Mouse (Mus musculus) bone marrow macrophage, adult 2 months (primary cell): ENCODE results near the gene Scarb1. TPM values are rescaled to one million over a fixed set of nuclear protein-coding genes. Genes with fewer than 3 reads are reported as not detected.

Source experiments
- H3K27ac ChIP-seq: 2 replicates; pipeline ENCODE4 v1.5.1; 2012; ENCODE audit warnings: low read depth, low read length; ENCODE audit not compliant: insufficient read depth
- H3K4me1 ChIP-seq: 2 replicates; pipeline ENCODE4 v1.6.1; 2012; ENCODE audit warnings: low read length; ENCODE audit not compliant: control insufficient read depth, insufficient read depth
- H3K4me3 ChIP-seq: 2 replicates; pipeline ENCODE4 v1.5.1; 2012; ENCODE audit warnings: mild to moderate bottlenecking, low read length, moderate library complexity; ENCODE audit not compliant: insufficient read depth
- CTCF ChIP-seq: IDR thresholded peaks from 2 replicates; pipeline ENCODE4 v1.5.1; 2012; ENCODE audit warnings: low read depth, mild to moderate bottlenecking, low read length, moderate library complexity
- POLR2A ChIP-seq: IDR thresholded peaks from 2 replicates; pipeline ENCODE4 v1.6.1; 2012; ENCODE audit warnings: mild to moderate bottlenecking, low read depth, low read length, borderline replicate concordance
- polyA plus RNA-seq: library from polyadenylated mRNA; stranded (reverse); fragments of >200 nt; gene quantifications from 2 replicates; pipeline ENCODE4 v1.2.4, GENCODE M21; 2012; ENCODE audit not compliant: missing spikeins, insufficient read depth, insufficient read length

The Scarb1 gene
- polyA plus RNA-seq, 1 experiment, result 120 TPM

DNA sequence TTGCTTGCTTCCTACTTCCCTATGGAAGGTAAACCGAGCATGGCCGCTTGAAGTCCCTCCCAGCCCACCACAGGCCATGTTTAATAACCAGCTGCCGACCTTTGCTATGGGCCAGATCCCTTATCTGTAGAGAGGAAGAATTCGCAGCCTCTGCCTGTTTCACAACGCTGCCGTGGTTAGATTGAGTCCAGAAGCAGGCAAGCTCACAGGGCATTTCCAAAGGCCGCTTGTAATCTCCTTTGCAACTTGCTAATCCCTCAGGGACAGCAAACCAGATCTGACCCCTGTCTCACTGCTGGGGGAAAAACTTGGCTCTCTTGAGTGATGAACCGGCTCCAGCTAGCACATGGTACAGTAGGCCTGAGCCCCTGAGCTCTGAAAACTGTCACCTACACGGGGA lies 3.9 kb downstream of the Scarb1 start:
- Histone ChIP-seq H3K4me1 (peaks cover 56% of the 10 kb centered on the region), H3K27ac (no peak overlapping the region), H3K4me3 (no peak overlapping the region)
- no peak for TF ChIP-seq POLR2A
- no peak for TF ChIP-seq CTCF

DNA sequence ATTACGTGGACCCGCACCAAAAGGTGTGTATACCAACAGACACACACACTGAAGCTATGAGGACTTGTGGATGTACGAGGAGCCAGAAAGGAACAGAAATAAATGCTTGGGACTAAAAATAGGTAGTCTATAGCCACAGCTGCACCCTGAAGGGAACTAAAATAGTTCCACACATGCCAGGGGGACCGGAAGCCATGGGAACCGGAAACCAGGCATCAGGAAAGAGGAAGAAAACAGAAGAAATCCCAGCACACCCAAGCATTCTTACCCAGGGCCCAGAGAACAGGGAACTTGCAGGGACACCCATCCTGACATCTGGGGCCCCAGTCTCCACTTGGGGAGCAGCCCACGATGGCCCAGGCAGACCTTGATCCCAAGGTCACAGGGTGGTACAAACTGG lies 7.9 kb downstream of the Scarb1 start:
- TF ChIP-seq CTCF (no peak), POLR2A (no peak)
- peaks cover 65% of the 10 kb centered on the region for H3K4me1 ChIP-seq
- peak overlapping the region; percentile 75 for H3K27ac ChIP-seq
- peak overlapping the region; percentile 32 for H3K4me3 ChIP-seq

DNA sequence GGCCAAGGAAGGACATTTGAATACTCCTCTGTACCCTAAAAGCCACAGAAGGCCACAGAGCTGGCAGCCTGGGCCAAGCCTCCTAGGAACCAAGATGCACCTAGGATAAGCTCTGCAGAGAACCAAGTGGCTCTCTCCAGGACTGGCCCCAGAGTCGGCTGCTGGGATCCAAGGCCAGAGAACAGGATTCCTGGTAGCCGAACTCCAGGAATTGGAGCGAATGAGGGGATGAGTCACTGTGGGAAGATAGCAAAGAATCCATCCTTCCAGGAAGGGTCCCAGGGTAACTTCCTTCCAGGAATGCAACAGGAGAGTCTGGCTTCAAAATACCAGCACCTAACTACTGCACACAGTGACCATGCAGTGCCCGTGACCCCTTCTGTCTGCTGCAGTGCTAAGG lies 8.6 kb downstream of the Scarb1 start:
- H3K27ac ChIP-seq, result peak overlapping the region; percentile 67
- peaks cover 59% of the 10 kb centered on the region for H3K4me1 ChIP-seq
- peak overlapping the region; percentile 32 for H3K4me3 ChIP-seq
- TF ChIP-seq CTCF (no peak), POLR2A (no peak)

DNA sequence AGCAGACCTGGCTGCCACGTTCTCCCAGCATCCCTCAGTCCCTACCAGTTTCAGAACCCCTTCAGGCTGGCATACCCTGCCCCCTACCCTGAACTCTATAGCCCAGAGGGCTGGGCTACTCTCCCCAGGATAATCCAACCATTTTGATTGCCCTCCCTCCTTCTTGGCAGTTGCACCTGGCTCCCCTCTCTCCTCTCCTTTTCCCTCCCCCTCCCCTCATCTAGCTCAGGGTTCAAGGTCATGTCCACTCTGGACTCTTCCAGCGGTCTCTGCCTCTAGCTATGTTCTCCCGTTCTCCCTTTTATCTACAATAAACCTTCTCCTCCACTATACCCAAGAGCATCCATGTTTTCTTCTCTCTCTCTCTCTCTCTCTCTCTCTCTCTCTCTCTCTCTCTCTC lies 9.1 kb downstream of the Scarb1 start:
- TF ChIP-seq POLR2A (no peak), CTCF (no peak)
- peaks cover 53% of the 10 kb centered on the region for H3K4me1 ChIP-seq
- no peak overlapping the region for H3K27ac ChIP-seq
- H3K4me3 ChIP-seq, result no peak overlapping the region

DNA sequence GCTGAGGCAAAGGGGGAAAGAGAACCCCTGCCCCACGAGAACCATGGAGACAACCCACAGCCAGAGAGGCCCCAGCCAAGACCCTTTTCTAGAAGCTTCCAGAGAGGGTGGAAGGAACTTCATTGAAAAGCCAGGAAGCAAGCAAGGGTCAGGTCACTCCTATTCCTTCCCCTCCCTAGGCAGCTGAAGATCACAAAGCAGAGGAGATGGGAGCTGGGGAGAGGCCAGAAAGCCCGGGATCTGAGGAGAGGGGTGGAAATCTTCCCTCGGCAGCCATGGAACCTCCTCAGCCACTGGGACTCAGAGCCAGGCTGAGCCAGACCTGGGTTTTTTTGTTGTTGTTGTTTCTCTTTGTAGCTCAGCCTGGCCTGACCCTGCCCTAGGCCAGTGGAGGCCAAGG lies 9.8 kb downstream of the Scarb1 start:
- no peak overlapping the region for H3K4me3 ChIP-seq
- H3K27ac ChIP-seq, result no peak overlapping the region
- H3K4me1 ChIP-seq, result peaks cover 51% of the 10 kb centered on the region
- no peak for TF ChIP-seq CTCF
- TF ChIP-seq POLR2A, result no peak

DNA sequence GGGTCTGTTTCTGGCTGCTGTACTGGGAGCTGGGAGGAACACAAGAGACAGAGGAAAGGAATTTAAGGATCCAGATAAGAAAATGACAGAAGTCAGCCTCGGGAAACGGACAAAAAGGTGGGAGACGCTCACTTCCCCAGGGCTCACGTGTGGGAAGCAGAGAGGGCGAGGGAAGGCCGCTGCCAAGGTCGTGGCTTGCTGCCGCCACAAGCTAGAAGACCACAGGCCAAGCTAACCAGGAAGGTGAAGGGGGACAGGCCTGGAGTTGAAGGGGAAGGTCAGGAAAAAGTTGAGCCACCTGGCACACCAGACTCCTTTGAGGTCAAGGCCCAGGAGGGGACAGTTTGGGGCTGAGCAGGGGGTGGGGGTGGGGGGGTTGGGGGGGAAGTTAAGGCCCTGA lies 10.2 kb downstream of the Scarb1 start:
- H3K4me1 ChIP-seq, result peaks cover 51% of the 10 kb centered on the region
- TF ChIP-seq POLR2A (no peak), CTCF (no peak)
- no peak overlapping the region for H3K4me3 ChIP-seq
- H3K27ac ChIP-seq, result no peak overlapping the region

DNA sequence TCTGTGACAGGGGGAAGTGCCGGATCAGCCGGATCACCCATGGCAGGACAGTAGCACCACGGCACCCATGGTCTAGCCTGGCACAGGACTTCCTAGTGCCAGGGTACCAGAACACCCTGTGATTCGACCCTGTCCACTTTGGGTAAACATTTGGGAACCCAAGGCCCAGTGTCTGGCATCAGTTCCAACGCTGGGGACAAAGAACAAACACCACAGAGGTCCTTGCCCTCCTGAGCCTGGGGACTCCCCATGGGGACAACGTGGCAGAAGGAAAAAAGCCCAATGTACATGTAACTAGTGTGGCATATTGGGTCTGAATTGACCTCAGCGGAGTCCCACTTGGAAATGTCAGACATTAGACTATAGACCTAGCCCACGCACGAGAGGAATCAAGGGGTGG lies 10.7 kb downstream of the Scarb1 start:
- TF ChIP-seq CTCF (no peak), POLR2A (no peak)
- Histone ChIP-seq H3K27ac (no peak overlapping the region), H3K4me1 (peaks cover 51% of the 10 kb centered on the region), H3K4me3 (no peak overlapping the region)

DNA sequence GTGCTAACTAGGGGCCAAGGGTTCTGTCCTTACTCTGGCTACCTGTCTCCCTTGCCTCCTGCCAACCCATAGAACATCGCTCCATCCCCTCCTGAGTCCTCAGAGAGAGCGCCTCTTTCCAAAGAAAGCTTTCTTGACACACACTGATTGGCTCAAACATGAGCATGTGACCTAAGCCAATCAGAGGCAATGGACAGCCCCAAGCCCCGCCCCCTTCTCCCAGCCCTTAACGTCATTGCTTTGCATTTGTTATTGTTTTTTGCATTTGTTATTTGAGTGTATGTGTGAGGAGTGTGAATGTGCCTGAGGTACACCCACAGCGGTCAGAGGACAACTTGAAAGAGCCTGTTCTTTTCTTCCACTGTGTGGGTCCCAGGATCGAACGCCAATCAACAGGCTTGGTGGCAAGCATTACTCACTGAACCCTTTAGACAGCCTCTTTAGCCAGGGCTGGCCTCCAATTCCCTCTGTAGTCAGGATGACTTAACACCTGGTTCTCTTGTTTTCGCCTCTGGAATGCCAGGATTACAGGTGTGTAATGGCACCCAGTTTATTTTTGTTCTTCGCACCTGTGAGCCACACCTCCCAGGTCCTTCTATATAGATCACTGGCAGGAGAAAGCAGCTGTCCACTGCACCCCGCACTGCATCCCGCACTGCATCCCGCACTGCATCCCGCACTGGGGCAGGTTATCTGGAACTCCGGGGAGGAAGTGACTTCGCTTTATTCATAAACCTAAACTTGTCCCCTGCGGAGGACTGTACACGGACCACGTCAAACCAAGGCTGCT lies 13.1 kb downstream of the Scarb1 start:
- Histone ChIP-seq H3K4me1 (peaks cover 34% of the 10 kb centered on the region), H3K27ac (no peak overlapping the region), H3K4me3 (no peak overlapping the region)
- TF ChIP-seq CTCF (no peak), POLR2A (no peak)

DNA sequence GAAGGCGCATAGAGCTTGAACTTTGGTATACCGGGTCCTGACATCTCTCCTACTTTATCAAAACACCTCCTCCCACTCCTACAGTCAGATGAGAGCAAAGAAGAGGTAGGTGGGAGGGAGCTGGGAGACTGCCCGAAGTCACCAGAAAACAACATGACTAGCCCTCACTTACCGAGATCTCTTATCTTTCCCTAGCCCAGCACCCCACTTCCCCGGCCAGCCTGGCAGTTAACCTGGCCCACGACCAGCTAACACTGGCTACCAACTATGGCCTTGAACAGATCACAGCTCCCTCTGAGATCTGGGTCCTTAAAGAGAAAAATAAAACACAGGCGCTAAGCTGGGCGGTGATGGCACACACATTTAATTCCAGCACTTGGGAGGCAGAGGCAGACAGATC lies 14.5 kb downstream of the Scarb1 start:
- TF ChIP-seq POLR2A (no peak), CTCF (no peak)
- Histone ChIP-seq H3K4me3 (no peak overlapping the region), H3K4me1 (peaks cover 21% of the 10 kb centered on the region), H3K27ac (no peak overlapping the region)

DNA sequence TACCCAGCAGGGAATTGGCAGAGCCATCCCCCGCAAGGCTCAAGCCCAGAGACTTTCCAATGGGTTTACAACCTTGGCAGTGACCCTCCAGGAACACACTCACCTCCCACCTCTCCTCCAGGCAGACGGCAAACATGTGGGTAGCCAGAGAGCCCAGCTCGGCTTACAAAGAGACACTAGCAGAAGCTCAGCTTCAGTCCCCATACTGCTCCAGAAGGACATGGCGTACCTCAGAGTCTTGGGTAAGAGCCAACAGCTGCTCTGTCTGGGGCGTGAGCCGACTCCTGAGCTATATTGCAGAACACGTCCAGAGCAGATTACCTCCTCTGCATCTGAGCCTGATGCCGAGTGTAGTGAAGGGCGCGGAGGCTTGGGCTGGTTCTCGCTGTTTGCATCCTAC lies 15.0 kb downstream of the Scarb1 start:
- TF ChIP-seq CTCF (no peak), POLR2A (no peak)
- Histone ChIP-seq H3K27ac (no peak overlapping the region), H3K4me1 (peaks cover 17% of the 10 kb centered on the region), H3K4me3 (no peak overlapping the region)

DNA sequence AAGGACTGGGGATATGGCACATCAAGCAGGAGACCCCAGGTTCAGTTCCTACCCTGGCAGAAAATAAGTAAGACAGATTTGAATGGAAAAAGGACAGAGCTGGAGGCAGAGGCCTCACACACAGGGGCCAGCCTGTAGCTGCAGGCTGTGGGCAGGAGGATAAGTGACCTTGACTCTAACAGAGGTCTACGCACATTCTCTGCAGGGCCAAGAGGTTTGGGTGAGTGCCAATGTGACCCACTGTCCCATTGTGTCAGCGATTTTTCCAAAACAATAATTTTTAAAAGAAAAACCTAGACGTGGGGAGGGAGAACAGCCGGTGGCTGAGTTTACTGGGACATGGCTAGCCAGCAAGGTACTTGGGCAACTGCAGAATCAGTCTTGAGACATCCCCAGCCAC lies 15.6 kb downstream of the Scarb1 start:
- Histone ChIP-seq H3K4me1 (peaks cover 13% of the 10 kb centered on the region), H3K27ac (no peak overlapping the region), H3K4me3 (no peak overlapping the region)
- TF ChIP-seq POLR2A (no peak), CTCF (no peak)
